7 mouse cellular contexts compared by ENCODE assay signal in the genomic region with DNA sequence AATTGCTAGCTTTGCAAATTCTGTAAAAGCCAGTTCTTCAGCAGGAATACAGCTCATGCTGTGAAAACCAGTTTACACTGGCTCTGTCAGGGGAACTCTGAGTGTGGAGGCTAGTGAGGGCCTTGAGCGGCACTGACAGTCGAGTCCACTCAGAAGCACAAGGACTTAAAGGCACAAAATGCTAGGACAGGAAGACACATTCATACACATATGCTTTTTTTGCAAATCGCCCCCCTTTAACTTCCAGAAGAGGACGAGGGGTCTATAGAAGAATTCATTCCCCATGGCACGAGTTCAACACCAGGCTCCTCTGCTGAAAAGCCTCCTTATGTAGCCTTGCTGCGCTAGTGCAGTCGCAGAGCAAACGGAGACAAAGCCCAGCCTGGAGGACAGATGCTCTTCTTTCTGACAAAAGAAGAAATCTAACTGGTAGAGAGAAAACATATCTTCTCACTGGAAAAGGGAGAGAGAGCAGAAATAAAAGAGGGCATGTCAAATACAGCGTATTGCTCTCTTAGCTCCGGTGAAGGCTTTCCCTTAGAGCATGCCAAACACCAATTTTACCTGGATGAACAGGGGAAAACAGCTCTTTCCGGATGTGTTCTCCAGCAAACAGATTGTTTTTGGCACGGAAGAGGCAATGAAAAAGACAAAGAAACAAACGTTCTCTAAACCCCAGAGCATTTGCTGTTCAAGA. TPM values are rescaled to one million over a fixed set of nuclear protein-coding genes. Genes with fewer than 3 reads are reported as not detected.
A peak's percentile ranks its signal among the peaks of the same experiment; 100 is the strongest.
DNase-seq lines count a peak whose midpoint lies in the region; ATAC-seq and TF ChIP-seq lines count a peak whose summit lies in the region.

No protein-coding gene starts in this region.

- H3K9ac ChIP-seq in hindbrain, embryonic 12.5 days, result peak overlapping the region; percentile 89
- peak overlapping the region; percentile 90 for H3K9ac ChIP-seq in limb, embryonic 14.5 days (ENCODE audit: low read depth, low read length, severe bottlenecking)

- no peaks in the 10 kb centered on the region for H3K9me3 ChIP-seq in hindbrain, embryonic 12.5 days (replicated peaks)
- H3K9me3 ChIP-seq in limb, embryonic 14.5 days (ENCODE audit: control insufficient read depth, low read length), result no peaks in the 10 kb centered on the region

- H3K4me2 ChIP-seq in hindbrain, embryonic 12.5 days (replicated peaks), result peak overlapping the region; percentile 57
- H3K4me2 ChIP-seq in limb, embryonic 14.5 days (replicated peaks; ENCODE audit: low read depth, low read length, severe bottlenecking), result peak overlapping the region; percentile 100

- TF ChIP-seq POLR2A in limb, embryonic 14.5 days (IDR thresholded peaks at IDR 0.05; ENCODE audit: borderline replicate concordance, extremely low read depth, insufficient read depth, insufficient read length), result no peak
- no peak for TF ChIP-seq POLR2A in small intestine, adult 2 months (IDR thresholded peaks at IDR 0.05; ENCODE audit: low read depth, low read length)

- peak overlapping the region; percentile 98 for H3K27ac ChIP-seq in hindbrain, embryonic 12.5 days
- peak overlapping the region; percentile 65 for H3K27ac ChIP-seq in limb, embryonic 14.5 days (replicated peaks; ENCODE audit: low read depth, low read length)
- H3K27ac ChIP-seq in small intestine, adult 2 months (ENCODE audit: insufficient read depth, low read depth, low read length), result peak overlapping the region; percentile 77

- TF ChIP-seq CTCF in small intestine, adult 2 months (IDR thresholded peaks at IDR 0.05; ENCODE audit: extremely low read depth, insufficient read length, insufficient replicate concordance, low read depth, low read length), result no peak

- no peak for ATAC-seq in hindbrain, embryonic 12.5 days (ENCODE audit: low FRiP score)
- no peak for ATAC-seq in limb, embryonic 14.5 days (ENCODE audit: low FRiP score, low read depth)

- H3K27me3 ChIP-seq in hindbrain, embryonic 12.5 days, result no peaks in the 10 kb centered on the region
- no peaks in the 10 kb centered on the region for H3K27me3 ChIP-seq in limb, embryonic 14.5 days (ENCODE audit: control insufficient read depth, insufficient read depth, low read length)
- H3K27me3 ChIP-seq in small intestine, adult 2 months (ENCODE audit: control insufficient read depth, insufficient read depth, low read length), result no peaks in the 10 kb centered on the region

- H3K4me3 ChIP-seq in hindbrain, embryonic 12.5 days, result peak overlapping the region; percentile 99
- peak overlapping the region; percentile 85 for H3K4me3 ChIP-seq in limb, embryonic 14.5 days (replicated peaks; ENCODE audit: low read length)
- H3K4me3 ChIP-seq in small intestine, adult 2 months (ENCODE audit: low read depth, low read length), result peak overlapping the region; percentile 71

- WGBS in hindbrain, embryonic 12.5 days, result 7% methylated on average over 13 of the region's 13 CpGs
- WGBS in limb, embryonic 14.5 days, result 13% methylated on average over 13 of the region's 13 CpGs
- 36% methylated on average over 13 of the region's 13 CpGs for WGBS in small intestine, adult 2 months

- no peaks in the 10 kb centered on the region for H3K36me3 ChIP-seq in hindbrain, embryonic 12.5 days
- H3K36me3 ChIP-seq in limb, embryonic 14.5 days (ENCODE audit: control insufficient read depth, insufficient read depth, low read length), result no peaks in the 10 kb centered on the region
- no peaks in the 10 kb centered on the region for H3K36me3 ChIP-seq in small intestine, adult 2 months (ENCODE audit: control insufficient read depth, insufficient read depth, low read length)

- H3K4me1 ChIP-seq in hindbrain, embryonic 12.5 days, result peaks cover 23% of the 10 kb centered on the region
- no peaks in the 10 kb centered on the region; the same call in 1 of the 2 replicates for H3K4me1 ChIP-seq in limb, embryonic 14.5 days (ENCODE audit: control insufficient read depth, insufficient read depth, low read length)
- peaks cover 7% of the 10 kb centered on the region for H3K4me1 ChIP-seq in small intestine, adult 2 months (ENCODE audit: control insufficient read depth, insufficient read depth, insufficient read length, low read length)

- peak; percentile 56 for DNase-seq in right cerebral cortex, postnatal 4 days
- no peak for DNase-seq in right cerebral cortex, postnatal 25 days
- peak; percentile 27 to 46 for DNase-seq in cerebellum, postnatal 36 days
- DNase-seq in limb, embryonic 14.5 days (ENCODE audit: low spot score), result peak; percentile 31
- DNase-seq in thymus, postnatal 4 days, result no peak

RNA-seq across cellular contexts. Expression of gene Afdn, which starts 1.0 kb away (rescaled TPM):
- 153 and 156 TPM in 2 replicates for polyA plus RNA-seq in hindbrain, embryonic 12.5 days (2016; fragmentation: Nextera tagmentation; extraction: Ambion mirVana)
- 48.1 and 58.9 TPM in 2 replicates for polyA plus RNA-seq in limb, embryonic 14.5 days (2012; rRNA removed)
- 76.7 and 80.4 TPM in 2 replicates for polyA plus RNA-seq in limb, embryonic 14.5 days (2014; fragmentation: Nextera tagmentation; extraction: Ambion mirVana)
- 14.6 and 41.9 TPM in 2 replicates for polyA plus RNA-seq in small intestine, adult 2 months (2012; rRNA removed)

RNA-seq across cellular contexts. Expression of gene Tcte2, which starts 2.3 kb away (rescaled TPM):
- polyA plus RNA-seq in hindbrain, embryonic 12.5 days (2016; fragmentation: Nextera tagmentation; extraction: Ambion mirVana), result 13.9 and 17.2 TPM in 2 replicates
- polyA plus RNA-seq in limb, embryonic 14.5 days (2012; rRNA removed), result 4.4 and 4.6 TPM in 2 replicates
- 4.4 and 5.2 TPM in 2 replicates for polyA plus RNA-seq in limb, embryonic 14.5 days (2014; fragmentation: Nextera tagmentation; extraction: Ambion mirVana)
- 0.44 and 0.65 TPM in 2 replicates for polyA plus RNA-seq in small intestine, adult 2 months (2012; rRNA removed)

Comparison
In these comparisons a context has a peak if more than half of its experiments do, and no peak if none do; other contexts are left out.
1. DNase-seq: peak in right cerebral cortex, postnatal 4 days (single experiment), cerebellum, postnatal 36 days (2 of 2) and limb, embryonic 14.5 days (single experiment); none in right cerebral cortex, postnatal 25 days (single experiment) and thymus, postnatal 4 days (single experiment).
2. Peak in every context shown above with its lines, with median percentiles within 50 percentile points of each other: H3K27ac ChIP-seq and H3K4me3 ChIP-seq.